Mouse (Mus musculus) right cerebral cortex, postnatal 25 days (tissue): ENCODE data around the gene Csrp2.

Experiments
- DNase-seq: peaks from one replicate; pipeline ENCODE4 v3.0.0; 2022

Gene Csrp2

DNA sequence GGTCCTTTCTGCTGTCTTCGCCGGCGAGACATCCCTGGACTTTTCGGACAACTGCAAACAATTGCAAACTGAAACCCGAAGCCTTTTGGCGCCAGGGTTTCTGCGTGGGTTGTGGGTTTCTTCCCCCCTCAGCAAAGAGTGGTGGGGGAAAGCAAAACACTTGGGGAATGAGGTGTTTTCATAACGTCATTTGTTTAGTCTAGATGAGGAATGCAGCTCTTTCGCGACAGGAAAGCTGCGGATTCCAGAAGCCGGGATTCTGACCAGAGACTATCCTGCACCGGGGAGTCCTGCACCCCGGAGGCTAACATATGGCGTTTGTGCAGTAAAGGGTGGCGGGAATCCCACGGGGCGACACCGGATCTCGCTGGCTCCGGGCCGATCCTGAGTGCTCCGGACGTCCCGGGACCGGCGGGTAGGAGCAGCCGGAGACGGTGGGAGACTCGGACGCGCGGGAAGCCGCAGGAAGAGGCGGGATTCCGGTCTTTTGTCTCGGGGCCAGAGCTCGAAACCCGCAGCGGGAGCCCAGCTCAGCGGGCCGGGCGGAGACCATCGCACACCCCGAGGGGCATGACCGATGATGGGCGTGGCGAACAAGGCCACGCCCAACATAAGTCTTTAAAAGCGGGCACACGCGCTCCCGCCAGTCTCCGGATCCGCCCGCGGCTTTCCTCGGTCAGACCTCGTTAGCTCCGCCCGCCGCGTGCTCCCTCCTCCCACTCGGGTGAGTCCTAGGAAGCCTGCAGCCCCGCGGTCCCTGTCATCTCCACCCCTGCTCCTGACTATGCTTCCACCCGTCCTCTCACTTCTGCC lies at the start of gene Csrp2:
Csrp2 (plus strand) TSS at position 259 of the 813 bp plus-strand sequence.
- peak; percentile 69 for DNase-seq

DNA sequence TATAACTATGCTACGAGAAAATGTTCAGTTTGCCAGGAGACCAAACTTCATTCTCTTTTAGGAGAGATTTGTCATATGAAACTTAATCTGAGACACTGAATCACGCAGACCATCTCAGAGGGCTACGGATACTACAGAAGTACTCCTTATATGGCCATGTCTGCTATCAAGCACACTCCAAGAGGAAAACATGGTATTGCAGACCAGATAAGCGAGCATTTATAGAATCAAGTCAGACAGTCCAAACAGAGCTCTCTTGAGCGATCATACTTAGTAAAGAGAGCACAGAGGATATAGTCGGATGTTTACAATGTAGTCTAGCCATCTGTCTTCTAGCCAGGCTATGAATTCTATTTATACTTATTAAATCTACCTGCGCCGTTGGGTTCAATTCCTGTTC lies 44.7 kb upstream of the Csrp2 start:
- no peak for DNase-seq

DNA sequence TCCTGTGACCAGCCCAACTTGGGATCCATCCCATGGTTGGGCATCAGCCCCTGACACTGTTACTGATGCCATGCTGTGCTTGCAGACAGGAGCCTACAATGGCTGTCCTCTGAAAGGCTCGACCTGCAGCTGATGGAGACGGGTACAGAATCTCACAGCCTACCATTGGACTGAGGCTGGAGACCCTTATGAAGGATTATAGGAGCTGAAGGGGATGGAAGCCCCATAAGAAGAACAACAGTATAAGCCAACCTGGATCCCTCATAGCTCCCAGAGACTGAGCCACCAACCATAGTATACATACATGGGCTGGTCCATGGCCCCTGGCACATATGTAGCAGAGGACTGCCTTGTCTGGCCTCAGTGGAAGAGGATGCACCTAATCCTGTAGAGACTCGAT lies 42.6 kb upstream of the Csrp2 start:
- DNase-seq: no peak

DNA sequence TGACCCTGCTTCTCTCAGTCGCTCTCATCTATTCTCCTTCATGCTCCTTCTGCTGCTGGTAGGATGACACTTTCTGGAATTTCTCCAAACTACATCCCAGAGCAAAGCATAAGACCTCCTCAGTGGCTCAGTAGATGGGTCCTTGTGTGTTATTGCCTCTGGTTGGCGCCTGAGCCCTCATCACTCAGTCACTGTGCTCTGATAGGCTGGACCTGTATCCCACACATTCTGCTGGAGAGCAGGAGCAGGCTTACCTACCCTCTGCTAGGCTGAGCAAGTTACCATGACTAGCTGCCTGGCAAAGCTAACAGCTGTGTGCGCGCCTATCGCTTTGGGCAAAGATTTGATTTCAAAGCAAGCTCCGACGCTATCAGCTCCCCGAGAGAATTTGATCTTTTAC lies 41.7 kb upstream of the Csrp2 start:
- no peak for DNase-seq

DNA sequence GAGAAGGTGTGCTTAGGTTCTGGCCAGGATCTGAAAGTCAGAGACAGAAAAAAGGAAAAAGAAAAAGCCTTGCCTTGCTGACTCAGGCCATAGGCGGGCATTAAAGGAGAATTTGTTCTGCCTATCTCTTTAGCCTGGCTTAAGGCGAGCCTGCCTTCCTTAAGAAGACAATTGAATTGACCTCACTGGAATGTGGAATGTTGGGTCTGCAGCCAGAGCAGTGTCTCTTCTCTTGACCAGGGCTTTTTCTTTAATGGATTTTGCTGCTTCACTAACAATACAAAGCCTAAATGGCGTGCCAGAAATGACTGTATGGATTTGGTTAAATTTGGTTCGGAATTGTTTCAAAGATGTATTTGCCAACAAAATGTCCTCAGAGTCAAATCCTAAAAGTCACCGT lies 40.9 kb upstream of the Csrp2 start:
- no peak for DNase-seq

DNA sequence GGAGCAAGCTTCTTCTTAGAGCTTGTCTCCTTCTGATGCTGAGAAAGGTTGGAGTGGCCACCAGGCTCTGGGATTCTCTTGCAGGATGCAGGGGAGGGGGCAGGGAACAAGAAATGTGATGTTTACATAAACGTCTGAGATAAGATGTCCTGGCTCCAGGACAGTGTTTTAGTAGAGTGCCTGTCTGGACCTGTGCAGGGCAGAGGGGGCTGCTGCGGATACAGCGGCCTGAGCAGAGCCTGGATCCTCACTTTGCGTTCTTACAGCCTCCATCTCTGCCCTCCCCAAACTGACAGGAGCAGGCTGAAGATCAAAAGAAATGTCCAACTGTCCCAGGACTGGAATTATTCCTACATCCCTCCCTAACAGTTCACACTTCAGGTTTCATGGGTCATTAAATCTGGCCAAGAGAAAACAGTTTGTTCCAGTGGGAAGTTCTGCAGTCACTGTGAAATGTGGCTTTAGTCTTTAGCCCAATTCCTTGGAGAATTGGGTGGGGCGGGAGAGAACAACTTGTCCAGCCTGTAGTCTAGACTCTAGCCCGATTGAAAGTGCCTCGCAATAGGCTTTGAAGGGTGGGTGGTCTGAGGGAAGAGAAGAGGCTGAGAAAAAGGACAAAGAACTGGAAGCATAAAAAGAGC lies 40.0 kb upstream of the Csrp2 start:
- no peak for DNase-seq

DNA sequence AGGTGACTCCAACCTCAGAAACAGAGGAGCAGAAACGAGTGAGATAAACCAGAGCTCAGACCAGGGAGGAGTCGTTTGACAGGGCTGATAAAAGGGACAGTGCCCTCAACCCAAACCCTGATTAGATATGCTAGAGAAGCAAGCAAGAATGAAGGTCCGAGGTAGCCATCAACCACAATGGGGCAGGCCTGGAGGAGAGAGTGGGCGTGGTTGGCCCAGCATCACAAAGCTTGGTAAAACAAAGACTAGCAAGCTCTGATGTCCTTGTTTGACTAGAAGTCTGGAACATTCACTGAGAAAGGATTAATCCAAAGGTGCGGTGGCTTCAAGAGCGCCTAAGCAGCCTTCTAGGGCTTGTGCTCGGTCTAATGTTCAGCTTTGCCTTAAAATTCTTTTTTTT lies 38.2 kb upstream of the Csrp2 start:
- no peak for DNase-seq

DNA sequence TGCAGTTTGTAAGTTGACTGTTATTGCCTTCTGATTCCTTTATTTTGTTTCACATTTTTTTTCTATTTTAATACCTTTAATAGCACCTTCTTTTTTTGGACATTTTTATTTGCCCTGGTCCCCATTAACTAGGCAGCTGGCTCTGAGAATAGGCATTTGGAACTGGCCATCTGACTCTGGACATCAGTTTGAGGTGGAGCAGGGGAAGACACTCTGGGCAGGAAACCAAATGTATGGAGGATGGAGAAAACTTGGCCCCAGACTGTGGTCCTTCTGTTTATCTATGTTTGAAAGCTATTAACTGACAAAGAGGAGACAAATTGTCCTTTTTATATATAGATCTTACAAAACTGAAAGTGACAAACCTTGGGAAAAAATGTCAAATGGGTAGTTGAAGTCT lies 36.9 kb upstream of the Csrp2 start:
- DNase-seq: no peak

DNA sequence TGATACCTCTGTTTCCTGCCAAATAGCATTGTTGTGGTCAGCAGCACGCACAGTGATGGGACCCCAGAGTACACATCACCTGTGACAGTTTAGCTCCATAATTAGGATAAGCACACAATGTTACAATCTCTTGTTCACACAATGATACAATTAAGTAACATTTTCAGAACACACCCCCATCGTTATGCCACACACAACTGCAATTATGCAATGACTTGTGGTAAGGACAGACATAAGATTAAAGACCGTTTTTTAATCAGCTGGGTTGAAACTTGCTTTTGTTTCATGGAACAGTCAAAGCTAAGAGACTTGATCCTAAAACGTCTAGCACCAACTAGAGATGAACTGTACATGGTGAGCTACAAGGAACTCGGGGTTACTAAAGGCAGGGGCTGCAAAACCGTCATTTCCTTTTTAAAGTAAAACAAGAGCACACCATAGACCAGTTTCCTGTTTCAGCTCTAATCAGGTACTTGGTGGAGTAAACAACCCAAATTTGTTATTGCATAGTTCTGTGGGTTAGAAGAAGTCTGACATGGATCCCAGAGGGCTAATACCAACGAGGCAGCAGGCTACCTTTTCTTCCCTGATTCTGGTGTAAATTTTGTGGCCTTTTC lies 28.8 kb upstream of the Csrp2 start:
- DNase-seq: no peak

DNA sequence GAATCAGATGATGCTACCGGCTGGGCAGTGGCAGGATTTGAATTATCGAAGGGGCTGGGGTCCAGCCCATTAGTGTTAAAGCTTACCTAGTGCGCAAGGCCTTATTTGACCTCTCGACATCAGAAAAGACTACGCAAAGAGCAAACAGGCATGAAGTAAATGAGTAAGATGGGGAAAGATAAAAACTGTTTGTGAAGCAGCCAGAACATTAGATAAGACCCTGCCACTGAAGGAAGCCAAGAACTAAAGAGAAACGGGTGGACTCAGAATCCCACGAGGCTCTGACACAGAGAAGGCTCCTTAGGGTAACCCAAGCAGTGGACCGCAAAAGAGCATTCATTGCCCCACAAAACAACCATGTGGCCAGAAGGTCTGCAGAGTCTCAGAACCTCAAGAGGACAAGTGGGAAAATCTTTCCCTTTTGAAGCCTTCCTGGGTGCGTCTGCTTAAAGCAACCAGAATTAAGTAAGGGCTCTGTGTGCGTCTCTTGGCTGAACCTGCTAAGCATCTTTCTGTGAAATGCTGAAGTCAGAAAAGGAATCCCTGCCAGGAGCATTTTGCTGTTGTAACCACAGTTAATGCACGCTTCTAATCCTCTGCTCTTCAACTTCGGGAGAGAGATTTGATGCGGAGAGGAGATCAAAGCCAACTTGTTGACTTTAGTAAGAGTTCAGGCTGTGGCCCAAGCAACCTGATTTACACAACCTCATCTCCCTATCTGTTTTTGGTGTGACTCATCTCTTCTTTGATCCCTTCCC lies 19.7 kb upstream of the Csrp2 start:
- no peak for DNase-seq

DNA sequence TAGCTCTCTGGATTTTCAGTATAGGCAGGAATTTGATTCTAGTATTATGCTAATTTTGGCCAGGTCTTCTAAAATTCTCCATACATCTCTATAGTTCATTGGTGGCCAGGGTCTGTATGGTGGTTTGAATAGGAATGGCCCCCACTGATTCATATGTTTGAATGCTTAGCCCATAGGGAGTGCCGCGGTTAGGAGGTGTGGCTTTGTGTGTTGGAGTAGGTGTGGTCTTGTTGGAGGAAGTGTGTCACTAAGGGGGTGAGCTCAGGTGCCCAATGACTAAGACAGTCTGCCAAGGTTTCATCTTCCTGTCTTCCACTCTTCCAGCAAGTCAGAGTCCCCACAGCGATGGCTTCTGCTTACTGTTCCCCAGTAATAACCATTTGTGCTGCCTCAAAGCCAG lies 15.7 kb upstream of the Csrp2 start:
- DNase-seq: no peak

DNA sequence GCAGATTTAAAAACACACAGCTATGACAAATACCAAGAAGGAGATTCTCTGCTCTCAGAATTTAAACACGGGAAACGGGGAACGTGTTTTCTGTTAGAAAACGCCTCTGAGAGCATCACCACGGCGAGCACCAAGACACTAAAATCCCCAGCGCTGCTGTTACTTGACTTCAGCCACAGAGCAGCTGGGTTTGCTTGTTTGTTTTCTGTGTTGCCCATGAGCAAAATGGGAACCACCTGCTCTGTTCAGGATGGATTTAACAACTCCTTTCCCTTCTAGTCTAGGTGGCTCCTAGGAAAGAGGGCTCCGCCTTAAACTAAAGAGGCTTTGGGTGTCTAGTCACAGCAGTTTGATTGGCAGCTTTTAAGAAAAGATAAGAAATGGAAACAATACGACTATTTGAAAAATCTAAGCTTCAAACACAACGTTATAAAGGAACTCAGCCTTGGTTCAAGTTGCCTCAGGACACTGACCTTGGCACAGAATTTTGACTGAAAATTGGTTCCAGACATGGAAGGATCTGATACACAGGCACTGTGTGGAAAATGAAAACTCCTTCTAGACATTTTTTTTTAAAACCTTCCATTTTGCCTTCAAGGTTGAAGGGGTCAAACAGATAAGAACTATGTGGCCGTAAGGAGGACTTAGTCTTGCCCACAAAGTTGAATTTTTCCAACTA lies 2.8 kb upstream of the Csrp2 start:
- no peak for DNase-seq

DNA sequence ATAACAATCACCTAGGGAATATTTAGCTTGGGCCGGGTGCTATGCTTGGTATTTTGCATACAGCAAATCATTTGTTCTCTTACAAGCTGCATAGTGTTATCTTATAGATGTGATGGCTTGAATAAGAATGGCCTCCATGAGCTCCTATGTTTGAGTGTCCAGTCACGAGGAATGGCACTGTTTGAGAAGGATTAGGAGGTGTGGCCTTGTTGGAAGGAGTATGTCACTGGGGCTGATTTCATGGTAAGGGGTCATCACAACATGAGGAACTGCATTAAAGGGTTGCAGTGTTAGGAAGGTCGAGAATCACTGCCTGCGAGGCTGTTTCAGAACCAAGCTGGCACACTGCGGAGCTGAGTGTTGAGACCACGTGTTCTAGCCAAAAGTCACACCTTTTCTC lies 2.1 kb upstream of the Csrp2 start:
- no peak for DNase-seq

DNA sequence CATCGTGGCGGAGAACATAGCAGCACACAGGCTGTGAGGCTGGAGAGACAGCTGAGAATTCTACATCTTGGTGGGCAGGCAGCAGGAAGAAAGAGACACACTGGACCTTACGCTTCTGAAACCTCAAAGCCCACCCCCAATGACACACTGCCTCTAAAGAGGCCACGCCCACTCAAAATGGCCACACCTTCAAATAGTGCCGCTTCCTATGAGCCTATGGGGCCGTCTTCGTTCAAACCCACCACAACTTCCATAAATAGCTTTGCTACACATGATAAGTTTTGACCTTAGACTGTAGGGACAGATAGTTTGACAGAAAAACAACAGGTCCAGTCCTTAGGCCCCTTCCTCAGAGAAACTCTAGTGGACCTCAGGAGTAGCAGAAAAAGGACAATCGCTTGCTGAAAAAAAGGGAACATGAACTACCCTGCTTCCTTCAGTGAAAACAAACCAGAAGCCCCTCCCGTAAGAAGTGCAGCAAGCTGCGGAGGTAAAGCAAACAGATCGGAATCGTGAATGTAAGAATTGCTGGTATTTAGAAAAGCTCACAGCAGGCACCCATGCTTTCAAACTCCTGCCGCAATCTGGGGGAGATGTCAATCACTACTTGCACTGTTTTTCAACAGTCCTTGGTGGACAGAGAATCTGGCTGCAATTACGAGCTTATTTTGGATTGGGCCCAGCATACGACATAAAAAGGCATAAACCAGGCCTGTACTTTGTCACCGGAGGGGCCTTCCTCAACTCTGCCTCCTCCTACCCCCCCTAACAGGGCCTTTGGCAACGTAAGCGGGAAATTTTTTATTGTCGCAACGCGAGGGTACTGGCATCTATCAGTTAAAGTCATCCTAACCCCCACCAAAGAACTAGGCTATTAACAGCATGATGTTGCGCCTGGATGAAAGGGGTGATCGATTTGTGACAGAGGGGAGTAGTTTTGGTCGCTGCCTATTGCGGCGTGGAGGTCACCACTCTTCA lies 886 bp upstream of the Csrp2 start:
- no peak for DNase-seq

DNA sequence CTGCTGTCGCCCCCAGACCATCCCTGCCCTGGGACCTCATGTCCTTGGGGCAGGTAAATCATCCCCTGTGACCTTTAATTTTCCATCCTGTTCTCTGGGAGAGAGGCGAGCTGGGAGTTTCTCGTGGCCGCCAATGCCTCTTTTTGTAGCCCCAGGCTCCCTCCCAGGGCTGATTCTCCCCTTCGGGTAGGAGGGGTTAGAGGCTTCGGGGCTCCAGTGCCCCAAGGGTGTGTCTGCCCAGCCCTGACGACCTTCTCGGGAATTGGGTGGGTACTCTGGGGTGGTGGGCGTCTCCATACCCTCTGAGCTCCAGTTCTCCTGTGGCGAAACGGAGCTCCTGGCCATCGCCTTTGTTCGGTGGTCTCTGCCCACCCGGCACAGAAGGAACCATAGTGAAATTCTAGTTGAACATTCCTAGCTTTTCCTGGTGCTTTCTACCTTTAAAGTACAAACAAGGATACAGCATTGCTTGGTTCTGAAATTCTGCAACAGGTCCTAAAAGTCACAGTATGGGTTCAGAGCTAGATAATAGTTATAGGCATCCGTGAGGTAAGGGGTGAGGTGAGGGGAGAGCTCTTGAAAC lies 870 bp downstream of the Csrp2 start:
- no peak for DNase-seq

DNA sequence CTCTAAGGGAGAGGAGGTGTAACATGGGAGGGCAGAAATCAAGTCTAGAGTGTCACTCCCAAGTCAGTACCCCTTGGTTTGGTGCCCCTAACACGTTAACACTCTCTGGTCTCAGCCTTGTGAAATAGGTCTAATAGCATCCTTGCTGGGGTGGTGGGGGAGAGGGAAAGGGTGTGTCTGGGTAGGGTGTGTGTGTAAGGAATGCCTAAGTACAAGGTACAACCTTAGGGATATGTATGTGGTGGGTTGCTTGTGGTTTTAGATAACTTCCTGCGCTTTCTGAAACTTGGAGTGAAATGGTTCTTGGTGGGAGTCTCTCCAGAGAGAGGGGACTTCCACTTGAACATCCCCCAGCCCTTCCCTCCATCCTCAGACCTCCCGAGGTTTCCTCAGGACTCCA lies 2.3 kb downstream of the Csrp2 start:
- DNase-seq: no peak

DNA sequence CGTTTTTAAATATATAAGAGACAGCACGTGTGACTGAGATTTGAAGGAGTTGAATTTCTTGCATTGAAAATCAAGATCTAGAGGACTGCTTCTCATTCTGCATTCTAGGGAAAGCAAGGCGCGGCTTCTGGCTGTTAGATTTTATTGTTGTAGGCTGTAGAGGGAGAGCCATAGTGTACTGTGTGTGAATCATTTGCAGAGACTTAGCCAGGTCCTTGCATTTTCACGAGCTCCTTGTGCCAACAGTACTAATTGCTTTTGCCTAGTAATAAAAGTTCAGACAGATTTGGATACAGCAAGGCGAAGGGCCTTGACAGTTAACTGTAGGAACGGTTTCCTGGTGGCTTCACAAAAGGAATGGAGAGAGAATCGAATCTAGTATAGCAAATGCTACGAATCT lies 3.0 kb downstream of the Csrp2 start:
- no peak for DNase-seq

DNA sequence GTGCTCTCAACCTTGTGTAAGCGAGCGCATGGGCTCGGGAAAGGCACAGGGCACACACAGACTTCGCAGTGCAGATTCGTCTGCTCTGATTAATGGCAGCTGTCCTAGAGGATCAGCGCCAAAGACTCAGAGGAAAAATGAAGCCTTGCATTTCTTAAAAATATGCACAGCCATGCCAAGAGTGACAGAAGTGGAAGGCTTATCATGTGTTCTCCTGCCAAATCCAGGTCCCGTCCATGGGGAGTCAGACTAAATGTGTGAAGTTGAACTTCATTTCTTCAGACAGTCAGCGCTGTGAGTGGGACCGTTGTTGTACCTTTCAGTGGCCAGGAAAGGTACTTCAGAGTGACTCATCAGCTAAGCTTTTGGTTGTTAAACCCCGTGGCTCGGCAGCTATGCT lies 7.9 kb downstream of the Csrp2 start:
- no peak for DNase-seq

DNA sequence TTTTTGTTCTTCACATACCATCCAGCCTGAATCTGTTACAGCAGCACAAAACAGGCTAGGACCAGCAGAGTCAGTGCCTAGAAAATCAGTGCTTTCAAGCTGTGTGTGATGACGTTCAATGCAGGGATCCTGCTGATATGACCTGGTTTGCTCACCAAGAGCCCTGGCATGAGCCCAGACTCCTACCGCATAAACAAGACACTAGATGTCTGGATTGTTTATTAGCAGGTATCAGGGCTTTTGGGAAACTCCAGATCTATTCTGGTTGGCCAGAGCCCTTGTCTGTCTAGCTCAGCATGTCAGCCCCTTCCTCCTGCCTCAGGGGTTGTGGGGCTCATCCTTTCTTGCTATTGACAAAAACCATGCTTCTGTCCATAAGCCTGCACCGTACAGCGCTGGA lies 10.2 kb downstream of the Csrp2 start:
- no peak for DNase-seq

DNA sequence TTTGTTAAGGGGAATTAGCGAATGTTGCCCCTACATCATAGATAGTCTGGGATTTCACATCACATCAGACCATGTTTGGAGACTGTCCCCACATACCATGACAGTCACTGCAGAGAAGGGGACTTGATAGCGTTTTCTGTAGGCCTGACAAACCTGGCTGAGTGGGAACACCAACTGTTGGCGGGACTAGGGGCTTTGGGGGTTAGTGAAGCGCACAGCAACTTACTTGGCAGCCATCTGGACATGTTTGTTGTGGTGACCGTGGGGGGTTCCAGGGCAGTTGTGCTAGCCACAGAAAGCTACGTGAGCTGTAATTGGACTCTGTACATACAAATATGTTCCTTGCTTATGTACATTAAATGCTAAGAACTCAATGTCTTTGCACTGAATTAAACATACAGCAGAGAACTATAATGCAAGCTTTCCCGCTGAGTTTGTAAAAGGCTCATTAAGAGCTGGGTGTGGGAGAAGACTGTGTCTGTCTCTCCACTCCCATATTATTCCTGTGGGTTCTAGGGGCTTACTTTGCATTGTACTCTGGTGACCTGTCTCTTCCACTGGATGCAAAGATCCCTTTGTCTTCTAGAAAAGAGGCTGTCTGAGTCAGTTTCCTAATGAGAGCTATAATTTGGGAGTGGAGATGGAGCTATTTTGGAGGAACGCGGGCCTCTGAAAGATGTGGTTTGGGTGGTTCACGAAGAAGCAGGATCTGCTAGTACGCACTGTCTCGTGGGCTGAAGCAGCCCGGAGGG lies 11.7 kb downstream of the Csrp2 start:
- no peak for DNase-seq
